Comparison of ENCODE assay signal across 26 mouse cellular contexts in genomic region chr12:17717257-17717656, GRCm38 (mm10).
"Had no signal": no experiment of that assay in that cellular context is flagged by ENCODE, and none has a peak within 500 bp of the region (broad histone marks: within the 10 kb centered on the region; RNA-seq: fewer than 3 reads in every experiment).

No protein-coding gene starts in this region.

- H3K27me3 ChIP-seq: limb, embryonic 12.5 days; limb, embryonic 15.5 days; liver, embryonic 12.5 days; liver, embryonic 15.5 days; lung, embryonic 15.5 days; megakaryocyte, embryonic 14.5 days; midbrain, embryonic 13.5 days; neural tube, embryonic 13.5 days had no signal

- H3K27ac ChIP-seq: kidney, postnatal 0 days; layer of hippocampus, adult 2 months; left cerebral cortex, adult 2 months; limb, embryonic 12.5 days; limb, embryonic 15.5 days; liver, embryonic 15.5 days; lung, embryonic 15.5 days; midbrain, embryonic 10.5 days; midbrain, embryonic 13.5 days; neural tube, embryonic 13.5 days had no signal

- H3K4me2 ChIP-seq: limb, embryonic 12.5 days; limb, embryonic 15.5 days; liver, embryonic 12.5 days; liver, embryonic 15.5 days; lung, embryonic 15.5 days; midbrain, embryonic 13.5 days; neural tube, embryonic 13.5 days had no signal

- DNase-seq: kidney, adult 18-20 months; layer of hippocampus, adult 9-11 months; layer of hippocampus, postnatal 36 days; left cerebral cortex, postnatal 4 days; lung, adult 18-20 months; lung, postnatal 10 days; right cerebral cortex, adult 18-20 months; right cerebral cortex, postnatal 14 days; right cerebral cortex, postnatal 4 days; thymus, adult 18-20 months; thymus, postnatal 36 days had no signal

- H3K4me3 ChIP-seq: layer of hippocampus, adult 2 months; left cerebral cortex, adult 2 months; limb, embryonic 12.5 days; limb, embryonic 15.5 days; liver, embryonic 12.5 days; liver, embryonic 15.5 days; lung, embryonic 15.5 days; midbrain, embryonic 10.5 days; midbrain, embryonic 13.5 days; myocyte; neural tube, embryonic 13.5 days had no signal

- ATAC-seq: intestine, embryonic 16.5 days; midbrain, embryonic 13.5 days; midbrain, embryonic 16.5 days had no signal

- H3K36me3 ChIP-seq: limb, embryonic 12.5 days; limb, embryonic 15.5 days; liver, embryonic 15.5 days; lung, embryonic 15.5 days; midbrain, embryonic 10.5 days; midbrain, embryonic 13.5 days; neural tube, embryonic 13.5 days had no signal

- H3K9ac ChIP-seq: limb, embryonic 12.5 days; limb, embryonic 15.5 days; liver, embryonic 12.5 days; liver, embryonic 15.5 days; lung, embryonic 15.5 days; midbrain, embryonic 13.5 days; neural tube, embryonic 13.5 days had no signal

- H3K9me3 ChIP-seq: limb, embryonic 12.5 days; limb, embryonic 15.5 days; liver, embryonic 12.5 days; liver, embryonic 15.5 days; lung, embryonic 15.5 days; midbrain, embryonic 10.5 days; midbrain, embryonic 13.5 days; neural tube, embryonic 13.5 days had no signal

- H3K4me1 ChIP-seq: lung, embryonic 15.5 days; midbrain, embryonic 13.5 days had no signal
